Mouse (Mus musculus) limb, embryonic 14.5 days (tissue): ENCODE data around the gene Csnk1d. TPM values are rescaled to one million over a fixed set of nuclear protein-coding genes. Genes with fewer than 3 reads are reported as not detected.
A peak's percentile ranks its signal among the peaks of the same experiment; 100 is the strongest.

ENCODE experiments used
- ATAC-seq: fragments of 200-750 bp; cut with Nextera tagmentation; 2 replicates; pipeline ENCODE4 v1.8.0; 2017; ENCODE audit warnings: low read depth, moderate number of reproducible peaks, moderate TSS enrichment; ENCODE audit not compliant: low FRiP score
- DNase-seq: peaks from one replicate; pipeline ENCODE4 v3.0.0-alpha.2; 2015; ENCODE audit warnings: low spot score
- H3K27ac ChIP-seq: fragments of 300-500 bp; sonication (generic); replicated peaks from 2 replicates; pipeline ENCODE4 v1.5.1; 2014; ENCODE audit warnings: low read depth, mild to moderate bottlenecking, low read length, moderate library complexity, mixed read lengths
- H3K27me3 ChIP-seq: fragments of 300-500 bp; sonication (generic); 2 replicates; pipeline ENCODE4 v1.6.1; 2014; ENCODE audit warnings: low read length, mixed read lengths; ENCODE audit not compliant: control insufficient read depth, insufficient read depth
- H3K36me3 ChIP-seq: fragments of 300-500 bp; sonication (generic); 2 replicates; pipeline ENCODE4 v1.6.1; 2014; ENCODE audit warnings: mild to moderate bottlenecking, low read length, moderate library complexity, mixed read lengths; ENCODE audit not compliant: control insufficient read depth, insufficient read depth
- H3K4me1 ChIP-seq: fragments of 300-500 bp; sonication (generic); 2 replicates; pipeline ENCODE4 v1.6.1; 2014; ENCODE audit warnings: antibody characterized with exemption, low read length, mixed read lengths; ENCODE audit not compliant: control insufficient read depth, insufficient read depth
- H3K4me2 ChIP-seq: fragments of 300-500 bp; sonication (generic); replicated peaks from 2 replicates; pipeline ENCODE4 v1.6.1; 2014; ENCODE audit warnings: low read depth, mild to moderate bottlenecking, low read length, moderate library complexity; ENCODE audit not compliant: severe bottlenecking
- H3K4me3 ChIP-seq: fragments of 300-500 bp; sonication (generic); replicated peaks from 2 replicates; pipeline ENCODE4 v1.5.1; 2014; ENCODE audit warnings: low read length
- H3K9ac ChIP-seq: fragments of 300-500 bp; sonication (generic); 2 replicates; pipeline ENCODE4 v1.6.1; 2014; ENCODE audit warnings: mild to moderate bottlenecking, low read depth, low read length, moderate library complexity; ENCODE audit not compliant: severe bottlenecking
- H3K9me3 ChIP-seq: fragments of 300-500 bp; sonication (generic); 2 replicates; pipeline ENCODE4 v1.6.1; 2016; ENCODE audit warnings: low read length; ENCODE audit not compliant: control insufficient read depth
- POLR2A ChIP-seq: fragments of 200-500 bp; IDR thresholded peaks from 2 replicates; pipeline ENCODE4 v1.8.0; 2012; ENCODE audit warnings: inconsistent platforms, mild to moderate bottlenecking, moderate library complexity, borderline replicate concordance; ENCODE audit not compliant: insufficient read depth, insufficient read length; ENCODE audit errors: extremely low read depth
- WGBS: fragments of 180-500 bp; shearing (Covaris S2); extraction: QIAGEN DNeasy Blood & Tissue Kit; methylation state at CpG from one replicate; pipeline ENCODE4 v1.1.7; 2014; 5-methylcytosine and 5-hydroxymethylcytosine counted together
- polyA plus RNA-seq, 2 experiments: library from polyadenylated mRNA; depleted of rRNA in 1 of 2; stranded (reverse) in 1 of 2; unstranded in 1 of 2; fragments of >200 nt; fragmentation: Nextera tagmentation in 1 of 2; extraction: Ambion mirVana in 1 of 2; gene quantifications; 2 replicates each; pipeline versions ENCODE4 v1.2.1 to v1.2.3; 2012 to 2014

Gene Csnk1d
- polyA plus RNA-seq, 2 experiments = 65.8 to 140 TPM

DNA sequence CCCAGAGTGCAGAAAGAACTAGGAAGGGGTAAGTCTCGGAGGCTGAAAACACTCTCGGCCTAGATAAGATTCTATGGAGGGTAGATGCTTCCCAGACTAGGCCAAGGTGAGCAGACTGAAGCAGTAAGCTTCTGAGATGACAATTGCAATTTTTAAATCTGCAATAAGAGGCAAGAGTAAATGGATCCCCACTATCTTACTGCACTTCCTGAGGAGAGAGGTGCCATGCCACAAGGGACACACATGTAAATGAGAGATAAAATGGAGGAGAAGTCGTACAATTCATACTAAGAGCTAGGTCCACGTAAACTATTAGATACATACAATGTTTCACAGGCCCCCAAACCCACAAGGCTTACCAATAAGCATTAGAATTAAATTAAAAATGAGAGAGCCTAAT lies 62.7 kb downstream of the Csnk1d start:
- ATAC-seq = no peak
- no peak overlapping the region for H3K4me3 ChIP-seq
- no peaks in the 10 kb centered on the region for H3K9me3 ChIP-seq

DNA sequence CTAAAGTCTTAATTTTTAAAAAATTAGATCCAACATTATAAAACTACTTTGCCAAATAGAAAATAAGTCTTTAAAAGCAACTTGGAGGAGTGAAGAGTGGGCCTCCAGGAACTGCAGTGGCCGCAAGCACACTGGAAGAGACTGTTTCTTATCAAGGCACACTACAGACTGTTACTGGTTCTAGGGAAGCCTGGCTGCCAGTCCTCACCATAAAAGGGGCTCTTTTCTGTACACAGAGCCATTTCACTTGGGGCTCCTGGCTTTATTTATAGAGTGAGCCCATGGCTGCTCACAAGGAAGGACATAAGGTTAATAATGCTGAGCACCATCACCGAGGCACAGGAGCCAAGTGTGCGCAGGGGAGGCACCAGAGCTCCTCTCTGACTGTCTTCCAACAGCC lies 68.6 kb downstream of the Csnk1d start:
- Histone ChIP-seq H3K36me3 (peaks cover 30% of the 10 kb centered on the region), H3K9ac (no peak overlapping the region), H3K4me2 (no peak overlapping the region), H3K27me3 (no peaks in the 10 kb centered on the region), H3K9me3 (no peaks in the 10 kb centered on the region), H3K4me3 (no peak overlapping the region), H3K27ac (no peak overlapping the region), H3K4me1 (no peaks in the 10 kb centered on the region)
- DNase-seq (no peak), ATAC-seq (no peak)
- no peak for TF ChIP-seq POLR2A
- WGBS = 90% methylated on average over 3 of the region's 3 CpGs

More for the DNA sequence above, 62.7 kb downstream of the Csnk1d start:
- H3K4me1 ChIP-seq = no peaks in the 10 kb centered on the region
- 92% methylated on average over 4 of the region's 4 CpGs for WGBS
- no peak overlapping the region for H3K27ac ChIP-seq
- H3K4me2 ChIP-seq = no peak overlapping the region
- DNase-seq = no peak
- no peak overlapping the region for H3K9ac ChIP-seq
- H3K36me3 ChIP-seq = peaks cover 5% of the 10 kb centered on the region; the same call in 1 of the 2 replicates
- no peaks in the 10 kb centered on the region for H3K27me3 ChIP-seq
- TF ChIP-seq POLR2A = no peak

DNA sequence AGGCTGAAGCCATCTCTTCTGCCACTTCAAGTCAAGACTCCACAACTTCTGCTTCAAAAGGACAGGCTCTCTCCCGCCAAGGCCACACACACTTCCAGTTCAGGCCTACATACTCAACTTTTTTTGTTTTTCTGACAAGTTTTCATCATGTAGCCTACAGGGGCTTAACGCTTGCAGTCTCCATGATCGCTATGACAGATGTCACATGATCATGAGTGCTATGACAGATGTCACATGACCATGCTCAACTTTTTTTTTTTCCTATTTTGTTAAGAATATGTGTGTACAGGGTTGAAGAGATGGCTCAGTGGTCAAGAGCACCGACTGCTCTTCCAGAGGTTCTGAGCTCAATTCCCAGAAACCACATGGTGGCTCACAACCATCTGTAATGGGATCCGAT lies 73.4 kb downstream of the Csnk1d start:
- DNase-seq = no peak
- Histone ChIP-seq H3K36me3 (peaks cover 33% of the 10 kb centered on the region; the same call in 1 of the 2 replicates), H3K4me2 (no peak overlapping the region), H3K9ac (no peak overlapping the region), H3K9me3 (no peaks in the 10 kb centered on the region), H3K27ac (no peak overlapping the region), H3K4me3 (no peak overlapping the region), H3K27me3 (no peaks in the 10 kb centered on the region), H3K4me1 (no peaks in the 10 kb centered on the region)
- no peak for TF ChIP-seq POLR2A
- ATAC-seq = no peak
- WGBS = 97% methylated on average over 5 of the region's 5 CpGs

- H3K9me3 ChIP-seq = no peaks in the 10 kb centered on the region
- WGBS = 63% methylated on average over 3 of the region's 3 CpGs
- H3K4me1 ChIP-seq = no peaks in the 10 kb centered on the region
- DNase-seq (peak; percentile 6), ATAC-seq (no peak)
- H3K4me2 ChIP-seq = no peak overlapping the region
- H3K4me3 ChIP-seq = no peak overlapping the region
- peaks cover 28% of the 10 kb centered on the region; the same call in 1 of the 2 replicates for H3K36me3 ChIP-seq
- no peak for TF ChIP-seq POLR2A
- no peaks in the 10 kb centered on the region for H3K27me3 ChIP-seq
- no peak overlapping the region for H3K27ac ChIP-seq
- H3K9ac ChIP-seq = no peak overlapping the region
Observed at GRCm38 (mm10) chr11:120916477-120916876, 74.7 kb downstream of the Csnk1d start.

DNA sequence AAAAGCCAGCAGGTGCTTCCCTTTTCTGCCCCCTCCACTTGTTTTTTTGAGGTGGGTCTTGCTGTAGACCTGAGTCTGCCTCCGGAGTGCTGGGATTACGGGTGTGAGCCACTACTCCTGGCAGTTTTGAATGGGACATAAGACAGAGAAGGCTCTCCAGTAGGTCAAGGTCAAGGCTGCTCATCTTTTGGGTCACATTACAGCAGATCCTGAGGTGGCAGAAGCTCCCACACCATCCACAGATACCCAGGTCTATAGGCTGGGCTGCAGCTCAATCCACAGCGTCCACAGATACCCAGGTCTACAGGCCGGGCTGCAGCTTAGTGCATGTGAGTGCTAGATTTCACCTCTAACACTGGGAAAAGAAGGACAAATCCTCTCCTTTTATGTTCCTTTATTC lies 77.3 kb downstream of the Csnk1d start:
- Histone ChIP-seq H3K4me1 (no peaks in the 10 kb centered on the region), H3K27me3 (no peaks in the 10 kb centered on the region), H3K4me3 (no peak overlapping the region), H3K9ac (no peak overlapping the region), H3K4me2 (no peak overlapping the region), H3K9me3 (no peaks in the 10 kb centered on the region), H3K27ac (no peak overlapping the region), H3K36me3 (peaks cover 11% of the 10 kb centered on the region; the same call in 1 of the 2 replicates)
- no peak for TF ChIP-seq POLR2A
- WGBS = 95% methylated on average over 4 of the region's 4 CpGs
- DNase-seq = no peak
- ATAC-seq = no peak

Other genes starting within 250 kb of the Csnk1d start
- gene Hmga1b, start 228.5 kb downstream of the Csnk1d start, polyA plus RNA-seq (2012; rRNA removed) = 1.8 and 1.9 TPM in 2 replicates
- gene Hmga1b, start 228.5 kb downstream of the Csnk1d start, polyA plus RNA-seq (2014; fragmentation: Nextera tagmentation; extraction: Ambion mirVana) = 4.2 and 4.5 TPM in 2 replicates
- 61.0 and 79.7 TPM in 2 replicates for gene Rfng, start 207.1 kb downstream of the Csnk1d start, polyA plus RNA-seq (2012; rRNA removed)
- gene Rfng, start 207.1 kb downstream of the Csnk1d start, polyA plus RNA-seq (2014; fragmentation: Nextera tagmentation; extraction: Ambion mirVana) = 36.8 and 39.0 TPM in 2 replicates
- gene Gps1, start 207.1 kb downstream of the Csnk1d start, polyA plus RNA-seq (2012; rRNA removed) = 236 and 273 TPM in 2 replicates
- 248 and 249 TPM in 2 replicates for gene Gps1, start 207.1 kb downstream of the Csnk1d start, polyA plus RNA-seq (2014; fragmentation: Nextera tagmentation; extraction: Ambion mirVana)
- gene Dus1l, start 194.9 kb downstream of the Csnk1d start, polyA plus RNA-seq (2012; rRNA removed) = 55.3 and 55.8 TPM in 2 replicates
- 60.2 and 63.4 TPM in 2 replicates for gene Dus1l, start 194.9 kb downstream of the Csnk1d start, polyA plus RNA-seq (2014; fragmentation: Nextera tagmentation; extraction: Ambion mirVana)
- 187 and 282 TPM in 2 replicates for gene Fasn, start 166.8 kb downstream of the Csnk1d start, polyA plus RNA-seq (2012; rRNA removed)
- 81.9 and 86.7 TPM in 2 replicates for gene Fasn, start 166.8 kb downstream of the Csnk1d start, polyA plus RNA-seq (2014; fragmentation: Nextera tagmentation; extraction: Ambion mirVana)
- 5.4 and 7.1 TPM in 2 replicates for gene Ccdc57, start 58.5 kb downstream of the Csnk1d start, polyA plus RNA-seq (2012; rRNA removed)
- 3.8 and 5.1 TPM in 2 replicates for gene Ccdc57, start 58.5 kb downstream of the Csnk1d start, polyA plus RNA-seq (2014; fragmentation: Nextera tagmentation; extraction: Ambion mirVana)
- 69.5 and 111 TPM in 2 replicates for gene Slc16a3, start 42.9 kb downstream of the Csnk1d start, polyA plus RNA-seq (2012; rRNA removed)
- 36.3 and 36.4 TPM in 2 replicates for gene Slc16a3, start 42.9 kb downstream of the Csnk1d start, polyA plus RNA-seq (2014; fragmentation: Nextera tagmentation; extraction: Ambion mirVana)
- 0.36 and 0.69 TPM in 2 replicates for gene Cd7, start 48.1 kb upstream of the Csnk1d start, polyA plus RNA-seq (2012; rRNA removed)
- gene Cd7, start 48.1 kb upstream of the Csnk1d start, polyA plus RNA-seq (2014; fragmentation: Nextera tagmentation; extraction: Ambion mirVana) = 0.19 and 0.21 TPM in 2 replicates
- gene Sectm1b, start 72.2 kb upstream of the Csnk1d start, polyA plus RNA-seq (2012; rRNA removed) = 0.12 TPM in 1 of 2 replicates, not detected in the other
- gene Sectm1b, start 72.2 kb upstream of the Csnk1d start, polyA plus RNA-seq (2014; fragmentation: Nextera tagmentation; extraction: Ambion mirVana) = not detected in 2 replicates
- gene Sectm1a, start 89.9 kb upstream of the Csnk1d start, polyA plus RNA-seq (2012; rRNA removed) = 1.0 and 1.2 TPM in 2 replicates
- 0.76 and 1.3 TPM in 2 replicates for gene Sectm1a, start 89.9 kb upstream of the Csnk1d start, polyA plus RNA-seq (2014; fragmentation: Nextera tagmentation; extraction: Ambion mirVana)
- 0.04 TPM in 1 of 2 replicates, not detected in the other for gene Tex19.2, start 127.3 kb upstream of the Csnk1d start, polyA plus RNA-seq (2012; rRNA removed)
- not detected in 2 replicates for gene Tex19.2, start 127.3 kb upstream of the Csnk1d start, polyA plus RNA-seq (2014; fragmentation: Nextera tagmentation; extraction: Ambion mirVana)
- 0.06 and 0.10 TPM in 2 replicates for gene Tex19.1, start 154.8 kb upstream of the Csnk1d start, polyA plus RNA-seq (2012; rRNA removed)
- gene Tex19.1, start 154.8 kb upstream of the Csnk1d start, polyA plus RNA-seq (2014; fragmentation: Nextera tagmentation; extraction: Ambion mirVana) = not detected in 2 replicates
- 2.1 and 3.1 TPM in 2 replicates for gene Uts2r, start 168.9 kb upstream of the Csnk1d start, polyA plus RNA-seq (2012; rRNA removed)
- 1.0 and 1.4 TPM in 2 replicates for gene Uts2r, start 168.9 kb upstream of the Csnk1d start, polyA plus RNA-seq (2014; fragmentation: Nextera tagmentation; extraction: Ambion mirVana)
- gene Hexdc, start 213.1 kb upstream of the Csnk1d start, polyA plus RNA-seq (2012; rRNA removed) = 45.5 and 52.2 TPM in 2 replicates
- 8.4 and 12.5 TPM in 2 replicates for gene Hexdc, start 213.1 kb upstream of the Csnk1d start, polyA plus RNA-seq (2014; fragmentation: Nextera tagmentation; extraction: Ambion mirVana)
- gene Ogfod3, start 213.4 kb upstream of the Csnk1d start, polyA plus RNA-seq (2012; rRNA removed) = 12.5 and 12.7 TPM in 2 replicates
- gene Ogfod3, start 213.4 kb upstream of the Csnk1d start, polyA plus RNA-seq (2014; fragmentation: Nextera tagmentation; extraction: Ambion mirVana) = 21.8 and 22.4 TPM in 2 replicates
- 47.1 and 50.4 TPM in 2 replicates for gene Cybc1, start 238.0 kb upstream of the Csnk1d start, polyA plus RNA-seq (2012; rRNA removed)
- 41.3 and 49.6 TPM in 2 replicates for gene Cybc1, start 238.0 kb upstream of the Csnk1d start, polyA plus RNA-seq (2014; fragmentation: Nextera tagmentation; extraction: Ambion mirVana)
- 44.1 and 52.3 TPM in 2 replicates for gene Narf, start 245.9 kb upstream of the Csnk1d start, polyA plus RNA-seq (2012; rRNA removed)
- gene Narf, start 245.9 kb upstream of the Csnk1d start, polyA plus RNA-seq (2014; fragmentation: Nextera tagmentation; extraction: Ambion mirVana) = 49.4 and 58.5 TPM in 2 replicates